Mouse (Mus musculus) heart, postnatal 36 days (tissue): ENCODE measurements around the gene Pigc. TPM values are rescaled to one million over a fixed set of nuclear protein-coding genes. Genes with fewer than 3 reads are reported as not detected.

Experiments used
- DNase-seq, 2 experiments: peaks; one replicate each; pipeline ENCODE4 v3.0.0; 2021 to 2022
- intact Hi-C: fragments of 180-260 bp; cut with DNase I; formaldehyde crosslinking; loops from one replicate; pipeline ENCODE4 v1.15.1; 2025
- total RNA-seq, 2 experiments: library from RNA; stranded (reverse); gene quantifications; 2 replicates each; pipeline ENCODE4 v1.2.3; 2021

The Pigc gene
- total RNA-seq, 2 experiments from 2014 or later, result 14.3 to 17.6 TPM

DNA sequence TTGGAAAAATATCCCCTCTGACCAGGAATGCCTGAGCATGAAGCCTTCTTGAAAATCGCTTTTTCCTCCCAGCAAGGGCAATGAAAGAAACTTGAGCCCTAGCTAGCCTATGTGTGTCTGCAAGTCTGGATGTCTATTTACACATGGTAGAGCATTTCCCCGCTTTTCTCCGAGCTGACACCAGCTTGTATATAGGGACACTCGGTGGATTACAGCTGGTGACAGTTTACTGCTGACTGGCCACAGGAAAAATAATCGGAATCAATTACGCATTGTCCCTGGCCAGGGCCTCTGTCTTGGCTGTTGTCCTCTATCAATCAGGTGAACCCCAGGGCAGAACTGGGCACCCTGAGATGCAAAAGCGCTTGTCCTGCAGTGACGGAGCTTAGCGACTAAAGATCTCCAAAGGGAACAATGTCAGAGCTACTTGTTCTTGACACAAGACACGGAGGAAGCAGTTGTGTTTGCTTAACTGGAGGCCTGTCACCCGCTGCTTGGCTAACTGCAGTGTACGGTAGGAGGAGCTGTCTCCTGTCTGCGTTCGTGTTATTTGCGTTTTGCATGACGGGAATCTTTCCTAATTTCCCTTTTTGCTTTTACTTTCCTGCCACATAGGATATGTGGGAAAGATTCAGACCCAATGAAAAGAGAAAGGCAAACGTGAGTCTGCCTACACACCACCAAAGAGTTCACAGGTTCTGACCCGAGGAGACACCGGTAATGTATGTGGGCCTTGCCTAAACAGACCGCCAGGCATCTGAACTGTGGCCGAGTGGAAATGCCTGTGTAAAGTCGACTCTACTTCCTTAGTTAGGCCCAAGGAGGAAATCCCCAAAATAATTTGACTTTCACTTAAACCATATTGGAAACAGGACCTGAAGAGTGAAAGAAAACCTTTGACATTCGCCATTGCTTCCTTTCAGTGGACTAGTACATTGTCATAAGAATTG, 36.1 kb downstream of the Pigc start:
- DNase-seq, result peak; percentile 54 to 62
- intact Hi-C loops, result loop anchor here (2.0 to 5.0 kb wide), 4 partner anchors 36 to 212 kb away; no protein-coding TSS in a partner anchor

DNA sequence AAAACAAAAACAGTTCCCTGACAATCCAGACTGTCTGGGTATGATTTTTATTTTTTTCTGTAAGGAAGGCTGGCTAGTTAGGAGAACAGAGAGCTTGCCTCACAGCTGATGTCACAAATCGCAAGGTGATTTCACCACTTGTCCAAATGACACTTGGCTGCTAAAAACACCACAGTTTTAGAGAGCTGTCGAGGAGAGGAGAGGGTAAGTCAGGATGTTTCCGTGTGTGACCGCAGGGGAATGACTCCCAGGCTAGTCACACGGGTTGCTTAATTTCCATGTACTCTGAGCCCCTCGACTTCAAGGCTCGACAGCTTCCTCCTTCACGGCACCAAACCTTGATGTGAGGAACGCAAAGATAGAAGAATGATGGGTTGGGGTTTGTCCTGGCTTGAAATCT, 37.1 kb downstream of the Pigc start:
- intact Hi-C loops, result loop anchor here (5.0 kb wide), 1 partner anchor 181 kb away; no protein-coding TSS in a partner anchor
- DNase-seq, result no peak

DNA sequence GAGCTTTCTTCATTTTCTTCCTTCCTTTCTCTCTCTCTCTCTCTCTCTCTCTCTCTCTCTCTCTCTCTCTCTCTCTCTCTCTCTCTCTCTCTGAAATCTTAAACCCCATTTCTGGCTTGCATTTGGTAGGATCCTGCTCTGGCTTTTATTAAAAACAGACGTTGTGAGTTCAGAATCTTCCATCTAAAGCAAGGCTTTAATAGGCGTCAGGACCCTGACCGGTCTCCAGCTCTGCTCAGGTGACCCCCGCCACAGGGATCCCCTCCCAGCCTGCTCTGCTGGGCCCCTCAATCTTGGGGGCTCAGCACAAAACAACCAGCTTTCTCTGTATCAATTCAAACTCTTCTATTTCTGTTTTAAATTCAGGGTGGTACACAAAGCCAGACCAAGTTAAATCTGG, 39.2 kb downstream of the Pigc start:
- intact Hi-C loops, result loop anchor here (5.0 kb wide), 1 partner anchor 179 kb away; no protein-coding TSS in a partner anchor
- no peak for DNase-seq

DNA sequence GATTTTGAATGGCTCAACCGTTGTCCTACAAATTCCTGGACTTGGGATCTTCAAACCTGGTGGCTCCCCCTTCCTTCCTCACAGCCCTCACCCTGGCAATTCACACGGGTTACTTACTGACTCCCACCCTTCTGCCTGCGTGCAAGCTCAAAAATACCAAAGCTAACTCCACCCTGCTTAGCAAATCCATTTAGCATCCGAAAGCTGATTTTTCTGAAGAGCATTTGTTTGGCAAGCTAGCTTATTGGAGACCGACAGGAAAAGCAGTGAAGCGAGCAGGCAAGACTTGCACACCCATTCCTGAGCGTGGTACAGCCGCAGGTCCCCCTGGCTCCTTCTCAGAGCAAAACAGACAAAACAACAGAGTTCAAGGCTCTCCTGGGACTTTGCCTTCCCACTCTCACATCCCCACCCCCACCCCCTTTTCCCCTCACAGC, 39.7 kb downstream of the Pigc start:
- DNase-seq, result no peak
- intact Hi-C loops, result loop anchor here (5.0 kb wide), 1 partner anchor 179 kb away; no protein-coding TSS in a partner anchor

DNA sequence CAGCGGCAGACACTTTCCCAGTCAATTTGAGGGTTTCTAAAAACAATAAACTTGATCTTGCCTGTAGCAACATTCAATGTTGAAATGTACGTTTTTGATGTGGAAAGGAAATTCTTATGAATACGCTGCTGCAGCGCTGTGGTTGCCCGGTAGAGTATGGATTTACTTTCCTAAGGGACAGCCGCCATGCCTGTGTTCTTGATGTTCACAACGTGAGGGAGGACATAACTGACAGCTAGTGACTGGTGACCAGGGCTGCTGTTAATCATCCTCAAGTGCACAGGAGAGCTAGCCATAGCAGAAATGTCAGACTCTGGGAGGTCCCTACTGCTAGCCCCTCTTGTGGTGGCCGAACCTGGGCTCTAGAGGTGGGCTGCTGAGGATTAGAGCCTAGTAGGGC, 40.1 kb downstream of the Pigc start:
- no peak for DNase-seq
- intact Hi-C loops, result loop anchor here (5.0 kb wide), 1 partner anchor 178 kb away; no protein-coding TSS in a partner anchor

DNA sequence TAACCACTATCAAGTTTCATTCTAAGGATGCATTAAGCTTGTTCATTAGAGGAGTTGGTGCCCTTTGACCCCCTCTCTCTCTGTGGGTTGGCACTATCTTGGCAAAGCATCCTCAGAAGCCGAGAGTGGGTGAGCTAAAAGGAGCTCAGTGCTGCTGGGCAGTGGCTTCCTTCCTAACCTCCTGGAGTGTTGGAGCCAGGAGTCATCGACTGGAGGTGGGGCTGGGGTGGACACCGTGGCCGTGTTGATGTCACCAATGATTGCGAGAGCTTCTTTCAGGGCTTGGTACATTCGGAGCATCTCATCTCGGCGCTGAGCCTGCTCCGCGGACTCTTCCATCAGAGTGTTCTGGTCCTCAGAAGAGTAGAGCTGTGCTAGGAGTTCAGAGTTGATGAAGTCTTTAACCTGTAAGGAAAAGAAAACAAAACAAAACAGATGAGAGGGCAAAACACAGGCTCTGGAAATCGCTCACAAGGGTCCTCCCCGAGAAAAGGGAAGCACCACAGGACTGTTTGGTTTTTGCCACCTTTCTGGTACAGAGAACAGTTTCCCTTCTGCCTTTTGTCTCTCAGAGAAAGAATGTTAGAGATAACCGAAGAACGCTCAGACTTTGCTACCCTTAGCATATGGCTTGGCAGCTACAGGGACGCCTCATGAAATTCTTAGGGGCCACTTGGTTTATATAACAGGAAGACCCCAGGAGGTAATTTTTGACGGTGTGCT, 42.7 kb downstream of the Pigc start:
- intact Hi-C loops, result no loop called here
- DNase-seq, result no peak

DNA sequence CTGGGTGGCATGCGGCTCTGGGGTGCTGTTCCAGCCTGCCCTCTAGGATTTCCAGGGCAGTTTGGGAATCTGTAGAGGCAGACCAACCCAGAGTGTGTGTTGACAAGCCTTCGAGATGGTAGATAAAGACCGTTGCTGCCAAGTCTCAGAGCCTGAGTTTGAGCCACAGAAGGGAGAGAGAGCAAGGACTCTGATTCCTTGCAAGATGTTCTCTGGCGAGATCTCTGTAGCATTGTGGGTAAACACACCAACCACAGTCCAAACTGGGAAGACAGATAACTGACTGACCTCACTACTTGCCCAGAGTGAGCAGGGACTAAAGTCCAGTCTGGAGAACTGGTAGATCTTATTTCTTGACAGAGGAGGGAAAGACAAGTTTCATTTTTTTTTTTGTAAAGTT, 44.6 kb downstream of the Pigc start:
- intact Hi-C loops, result no loop called here

DNA sequence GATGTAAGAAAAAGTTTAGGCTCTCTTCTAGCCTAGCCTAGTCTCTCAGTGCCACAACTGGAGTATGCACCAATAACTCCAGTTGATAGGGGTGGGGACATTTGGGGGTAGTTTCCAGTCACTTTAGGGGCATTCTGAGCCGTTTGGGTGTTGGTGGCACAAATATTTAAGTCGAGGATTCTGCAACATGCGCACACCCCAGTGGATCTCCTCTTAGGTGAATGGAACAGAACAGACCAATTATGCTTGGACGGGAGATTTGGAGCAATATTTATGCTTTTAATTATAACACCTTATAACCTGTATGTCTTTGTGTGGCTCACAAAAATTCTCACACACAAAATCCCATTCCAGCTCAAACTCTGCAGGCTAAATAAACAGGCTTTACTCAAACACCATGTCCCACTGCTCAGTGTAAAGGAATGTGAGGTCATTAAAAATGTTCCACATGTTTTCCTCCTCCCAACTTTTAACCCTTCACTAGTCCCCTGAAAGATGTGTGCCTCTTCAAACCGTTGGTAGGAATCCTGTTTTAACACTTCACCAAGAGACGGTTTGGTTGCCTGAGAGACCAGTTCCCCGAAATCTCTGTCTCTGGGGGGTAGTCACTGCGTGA, 46.4 kb downstream of the Pigc start:
- intact Hi-C loops, result no loop called here
- DNase-seq, result no peak

More for the DNA sequence above, 44.6 kb downstream of the Pigc start:
- no peak for DNase-seq

DNA sequence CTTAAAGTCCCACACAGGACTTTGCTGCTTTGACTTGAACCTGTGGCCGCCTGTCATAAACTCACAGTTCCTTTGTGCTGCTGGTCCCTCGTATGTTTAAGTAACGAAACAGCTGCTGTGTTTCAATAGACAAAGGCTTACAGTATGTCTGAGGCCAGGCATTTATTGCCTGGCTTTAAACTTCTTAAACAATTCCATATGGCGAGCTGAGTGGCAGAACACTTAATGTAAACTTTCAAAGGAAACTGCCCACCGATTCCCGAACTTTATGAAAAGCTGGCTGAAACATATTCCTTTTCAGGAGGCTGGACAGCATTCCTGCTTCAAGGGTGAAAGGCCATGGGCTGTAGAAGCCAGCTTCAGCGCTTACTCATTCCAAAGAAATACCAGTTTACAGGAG, 48.0 kb downstream of the Pigc start:
- intact Hi-C loops, result no loop called here
- no peak for DNase-seq

DNA sequence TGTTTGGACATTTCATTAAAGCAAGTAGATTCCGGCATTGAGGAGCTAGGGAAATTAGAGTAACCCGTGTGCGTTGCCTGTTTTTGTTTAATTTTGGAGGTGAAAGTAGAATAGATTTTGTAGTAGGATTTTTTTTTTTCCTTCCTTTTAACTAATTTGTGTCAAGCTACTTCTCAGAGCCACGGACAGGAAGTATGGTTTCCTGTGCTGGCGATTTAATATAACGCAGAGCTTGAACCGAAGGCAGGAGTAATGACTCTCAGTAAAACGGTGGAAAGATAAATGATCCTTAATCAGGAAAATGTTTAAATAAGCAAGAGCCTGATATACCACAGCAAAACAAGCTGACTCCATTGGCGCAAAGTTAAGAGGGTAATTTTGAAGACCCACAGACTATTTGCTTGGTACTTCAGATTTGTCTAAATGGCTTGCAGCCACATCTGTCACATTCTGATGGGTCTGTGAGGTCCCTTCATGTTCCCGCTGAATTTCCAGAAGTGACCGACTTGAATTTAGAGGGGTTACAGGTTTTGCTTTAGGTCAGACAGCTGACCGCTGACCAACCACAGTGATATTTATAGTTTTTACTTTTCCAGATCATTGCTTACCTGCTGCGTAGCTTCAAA, 49.1 kb downstream of the Pigc start:
- intact Hi-C loops, result no loop called here
- no peak for DNase-seq

DNA sequence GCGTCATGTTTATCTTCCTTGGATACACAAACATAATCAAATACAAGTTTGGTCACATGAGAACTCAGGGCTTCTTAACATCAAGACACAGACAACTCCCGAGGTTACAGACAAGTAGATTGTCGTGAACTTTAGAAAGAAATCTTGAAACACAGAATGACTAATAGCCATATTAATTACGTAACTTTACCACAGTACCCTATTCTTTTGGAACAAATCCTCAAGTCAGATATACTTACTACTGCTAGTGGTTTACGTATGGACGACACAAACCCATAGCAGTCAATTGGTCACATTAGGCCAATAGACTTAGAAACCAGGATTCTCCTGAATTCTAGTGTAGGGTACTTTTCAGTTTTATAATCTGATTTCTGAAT, 49.6 kb downstream of the Pigc start:
- DNase-seq, result no peak
- intact Hi-C loops, result no loop called here

DNA sequence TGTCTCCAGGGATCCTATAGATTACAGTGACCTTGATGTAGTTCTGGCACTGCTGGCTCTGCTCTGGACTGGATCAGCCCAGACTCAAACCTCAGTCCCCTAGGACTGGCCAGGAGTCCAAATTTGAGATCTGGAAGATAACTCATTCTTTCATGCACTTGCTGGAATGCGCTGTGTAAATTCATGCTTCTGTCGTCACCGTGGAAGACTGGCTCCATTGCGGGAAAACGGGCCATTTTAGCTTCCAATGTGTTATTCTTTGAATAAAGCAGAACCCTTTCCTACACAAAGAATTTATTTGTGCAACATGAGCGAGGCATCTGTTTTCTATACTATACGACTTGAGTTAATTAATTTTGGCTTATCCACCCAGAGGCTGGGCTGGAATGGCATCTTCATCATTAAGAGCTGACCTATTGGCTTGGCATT, 51.3 kb downstream of the Pigc start:
- no peak for DNase-seq
- intact Hi-C loops, result no loop called here

DNA sequence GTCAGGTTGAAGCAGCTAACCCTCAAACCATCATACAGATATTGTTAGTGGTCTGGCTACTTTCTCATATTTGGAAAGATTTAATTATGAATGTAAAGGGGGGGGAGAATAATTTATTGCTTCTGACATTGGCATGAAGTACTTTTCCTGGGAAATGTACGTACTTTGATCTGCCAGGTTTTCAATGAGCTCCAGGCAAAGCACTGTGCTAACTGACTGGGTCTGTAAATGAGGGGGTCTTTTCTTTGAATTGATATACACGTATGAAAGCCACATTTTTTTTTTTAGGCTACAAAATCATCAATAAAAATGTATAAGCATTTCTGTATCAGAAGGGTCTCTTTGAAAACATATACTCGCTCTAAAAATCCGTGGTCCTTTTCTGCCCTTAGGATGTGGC, 51.8 kb downstream of the Pigc start:
- intact Hi-C loops, result no loop called here

More for the DNA sequence above, 51.8 kb downstream of the Pigc start:
- DNase-seq, result no peak

Other genes starting within 250 kb of the Pigc start
- not detected for gene Fasl, start 180.7 kb upstream of the Pigc start, total RNA-seq
- gene Suco, start 92.5 kb upstream of the Pigc start, total RNA-seq, result 10 to 100 TPM; 17.4 to 19.4 TPM
- gene 4930558K02Rik, start 10.4 kb downstream of the Pigc start, total RNA-seq, result not detected